Mouse (Mus musculus): Measurements from ENCODE around the gene Stra8. TPM values are rescaled to one million over a fixed set of nuclear protein-coding genes. Genes with fewer than 3 reads are reported as not detected.

Gene Stra8
- polyA plus RNA-seq, 1 experiment from 2014 or later, result not detected

DNA sequence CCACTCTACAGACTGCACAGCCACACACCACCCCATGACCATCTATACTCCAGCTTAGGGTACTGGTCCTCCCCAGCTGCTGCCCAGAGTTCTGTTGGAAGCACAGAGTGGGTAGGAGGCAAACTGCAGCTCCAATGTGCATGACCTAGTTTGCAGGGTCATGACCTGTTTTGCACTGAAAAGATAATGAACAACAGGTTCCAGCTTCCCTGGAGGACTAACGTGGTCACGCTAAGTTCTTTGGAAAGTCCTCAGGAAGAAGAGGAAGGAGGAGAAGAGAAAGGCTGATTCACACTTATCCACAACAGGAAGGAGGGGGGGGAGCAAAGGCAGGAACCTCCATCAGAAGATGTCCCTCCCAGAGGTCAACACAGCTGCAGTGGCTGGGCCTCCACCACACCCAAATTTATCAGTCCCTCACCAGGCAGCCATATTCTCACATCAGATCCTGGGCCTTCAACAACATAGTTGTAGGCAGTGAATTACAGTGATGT lies 12.8 kb upstream of the Stra8 start:
- WGBS, result 83% methylated on average over 2 of the region's 2 CpGs
- Histone ChIP-seq H3K36me3 (ENCODE audit: control insufficient read depth, insufficient read depth, low read length) (peaks cover 40% of the 10 kb centered on the region), H3K9me3 (replicated peaks; ENCODE audit: control insufficient read depth, low read length) (no peaks in the 10 kb centered on the region), H3K9ac (ENCODE audit: low read length) (no peak overlapping the region), H3K4me3 (ENCODE audit: low read depth, low read length) (no peak overlapping the region), H3K27me3 (replicated peaks; ENCODE audit: control insufficient read depth, insufficient read depth, low read length) (no peaks in the 10 kb centered on the region), H3K4me2 (ENCODE audit: low read length) (no peak overlapping the region), H3K27ac (ENCODE audit: low read depth, low read length) (no peak overlapping the region), H3K4me1 (ENCODE audit: control insufficient read depth, insufficient read depth, low read length) (peaks cover 9% of the 10 kb centered on the region)
- ATAC-seq (no peak), DNase-seq (ENCODE audit: low spot score) (no peak)

DNA sequence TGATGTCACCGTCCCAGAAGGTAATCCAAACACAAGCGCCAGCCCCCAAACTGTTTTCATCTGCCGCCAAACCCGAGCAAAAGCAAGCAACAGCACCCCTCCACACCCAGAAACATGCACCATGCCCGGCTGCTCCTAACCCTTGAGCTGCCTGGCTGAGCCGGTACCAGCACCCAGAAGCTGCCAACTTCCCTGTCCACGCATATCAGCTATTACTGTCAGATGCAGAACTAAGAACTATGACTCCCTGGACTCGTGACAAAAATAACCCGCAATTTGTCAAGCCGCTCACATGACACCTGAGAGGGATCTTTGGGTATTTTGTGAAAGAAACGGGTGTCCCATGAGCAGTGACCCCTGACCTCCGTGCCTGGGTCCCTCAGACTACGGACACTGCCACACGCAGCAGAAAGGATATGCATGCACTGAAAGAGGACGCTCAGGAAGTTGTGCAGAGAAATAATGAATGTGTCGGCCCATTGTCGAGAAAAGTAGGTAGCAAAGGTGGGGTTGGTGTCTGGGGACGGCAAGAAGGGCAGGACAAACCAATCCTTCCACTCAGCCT lies 12.2 kb upstream of the Stra8 start:
- H3K27me3 ChIP-seq (replicated peaks; ENCODE audit: control insufficient read depth, insufficient read depth, low read length), result no peaks in the 10 kb centered on the region
- H3K9ac ChIP-seq (ENCODE audit: low read length), result no peak overlapping the region
- H3K4me2 ChIP-seq (ENCODE audit: low read length), result no peak overlapping the region
- ATAC-seq (no peak), DNase-seq (ENCODE audit: low spot score) (no peak)
- 93% methylated on average over 18 of the region's 18 CpGs for WGBS
- H3K9me3 ChIP-seq (replicated peaks; ENCODE audit: control insufficient read depth, low read length), result no peaks in the 10 kb centered on the region
- H3K4me3 ChIP-seq (ENCODE audit: low read depth, low read length), result no peak overlapping the region
- H3K4me1 ChIP-seq (ENCODE audit: control insufficient read depth, insufficient read depth, low read length), result peaks cover 9% of the 10 kb centered on the region
- H3K27ac ChIP-seq (ENCODE audit: low read depth, low read length), result no peak overlapping the region
- peaks cover 34% of the 10 kb centered on the region for H3K36me3 ChIP-seq (ENCODE audit: control insufficient read depth, insufficient read depth, low read length)

DNA sequence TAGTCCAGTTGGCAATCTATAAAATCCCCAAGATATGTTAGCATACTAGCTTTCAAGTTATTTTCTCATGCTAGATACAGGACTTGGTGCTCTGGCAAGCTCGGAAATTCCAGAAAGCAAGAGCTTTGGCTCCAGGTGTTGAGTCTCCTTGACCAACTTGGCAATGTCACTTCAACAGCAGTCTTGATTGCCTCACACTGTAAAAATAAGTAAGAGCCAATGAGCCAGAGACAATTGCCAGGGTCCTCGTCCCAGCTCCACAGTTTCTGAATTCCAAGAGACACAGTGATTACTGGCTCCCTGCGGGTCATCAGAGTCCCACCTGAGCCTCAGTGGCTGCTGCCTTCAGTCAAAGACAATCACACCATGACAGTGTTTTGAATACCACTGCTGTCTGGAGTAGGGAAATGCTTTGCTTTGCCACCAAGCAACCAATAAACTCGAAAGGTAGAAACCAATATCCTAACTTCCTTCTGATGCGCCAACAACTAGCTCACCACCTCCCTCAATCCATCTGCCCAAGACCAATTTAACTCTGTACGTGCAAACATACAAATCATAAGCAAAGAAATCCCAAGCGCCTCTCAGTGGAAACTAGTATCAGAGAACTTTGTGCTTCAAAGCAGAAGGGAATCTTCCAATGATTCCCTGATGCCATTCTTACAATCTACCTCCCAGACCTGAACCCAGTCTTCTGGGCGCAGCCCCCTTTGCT lies 10.2 kb upstream of the Stra8 start:
- DNase-seq (ENCODE audit: low spot score) (no peak), ATAC-seq (no peak)
- Histone ChIP-seq H3K4me3 (ENCODE audit: low read depth, low read length) (peak overlapping the region; percentile 69), H3K9ac (ENCODE audit: low read length) (peak overlapping the region; percentile 75), H3K27ac (ENCODE audit: low read depth, low read length) (no peak overlapping the region), H3K4me1 (ENCODE audit: control insufficient read depth, insufficient read depth, low read length) (peaks cover 9% of the 10 kb centered on the region), H3K4me2 (ENCODE audit: low read length) (peak overlapping the region; percentile 72), H3K36me3 (ENCODE audit: control insufficient read depth, insufficient read depth, low read length) (peaks cover 27% of the 10 kb centered on the region), H3K9me3 (replicated peaks; ENCODE audit: control insufficient read depth, low read length) (no peaks in the 10 kb centered on the region), H3K27me3 (replicated peaks; ENCODE audit: control insufficient read depth, insufficient read depth, low read length) (no peaks in the 10 kb centered on the region)
- 48% methylated on average over 8 of the region's 8 CpGs for WGBS

DNA sequence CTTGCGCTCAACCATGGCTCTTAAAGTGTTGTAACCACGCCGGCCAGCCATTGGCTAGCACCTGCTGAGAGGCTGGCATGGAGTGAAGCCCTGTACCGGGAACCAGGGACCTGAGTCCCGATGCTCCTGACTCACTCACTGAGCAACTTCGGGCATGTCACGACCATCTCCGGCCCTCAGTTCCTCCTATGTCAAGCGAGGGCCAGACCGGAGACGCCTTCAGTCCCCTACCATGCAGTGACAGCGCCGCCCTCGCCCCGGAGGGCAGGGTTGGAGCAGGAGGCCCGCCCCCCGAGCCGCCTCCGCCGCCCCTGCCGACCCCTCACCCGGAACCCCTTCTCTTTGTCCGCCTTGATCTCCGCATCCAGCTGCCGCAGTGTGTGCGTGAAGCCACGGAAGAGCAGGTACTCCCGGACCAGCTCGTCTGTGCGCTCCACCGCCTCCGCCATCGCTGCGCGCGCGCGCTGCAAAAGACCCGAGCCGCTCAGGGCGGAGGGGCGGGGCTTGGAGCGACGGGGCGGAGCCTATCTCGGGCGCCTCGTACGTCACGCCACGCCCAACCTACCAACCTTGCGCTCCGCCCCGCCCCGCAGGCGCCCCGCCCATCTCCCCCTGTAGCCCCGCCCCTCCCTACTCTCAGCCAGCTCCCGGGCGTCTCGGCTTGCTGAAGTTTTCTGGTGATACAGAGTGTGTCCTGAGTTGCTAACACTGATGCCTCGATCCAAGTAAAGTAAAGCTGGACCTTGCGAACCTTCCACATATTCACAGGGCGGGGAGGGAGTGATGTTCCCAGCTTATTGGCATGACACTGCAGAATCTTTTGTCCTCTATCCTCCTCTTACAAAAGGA lies 9.4 kb upstream of the Stra8 start, which contains the start of gene Wdr91:
TSS of gene Wdr91 (minus strand) at position 506 of the 849 bp plus-strand sequence.
- peak; percentile 94 for ATAC-seq
- Histone ChIP-seq H3K4me2 (ENCODE audit: low read length) (peak within 1 kb of the TSS; percentile 72), H3K27ac (ENCODE audit: low read depth, low read length) (peak within 1 kb of the TSS; percentile 76), H3K36me3 (ENCODE audit: control insufficient read depth, insufficient read depth, low read length) (peaks cover 25% of the 10 kb centered on the region), H3K9ac (ENCODE audit: low read length) (peak within 1 kb of the TSS; percentile 75), H3K4me1 (ENCODE audit: control insufficient read depth, insufficient read depth, low read length) (peaks cover 9% of the 10 kb centered on the region), H3K4me3 (ENCODE audit: low read depth, low read length) (peak within 1 kb of the TSS; percentile 69), H3K27me3 (replicated peaks; ENCODE audit: control insufficient read depth, insufficient read depth, low read length) (no peaks in the 10 kb centered on the region), H3K9me3 (replicated peaks; ENCODE audit: control insufficient read depth, low read length) (no peaks in the 10 kb centered on the region)
- WGBS, result under 1% methylated on average over 63 of the region's 64 CpGs
- peak; percentile 93 for DNase-seq (ENCODE audit: low spot score)

DNA sequence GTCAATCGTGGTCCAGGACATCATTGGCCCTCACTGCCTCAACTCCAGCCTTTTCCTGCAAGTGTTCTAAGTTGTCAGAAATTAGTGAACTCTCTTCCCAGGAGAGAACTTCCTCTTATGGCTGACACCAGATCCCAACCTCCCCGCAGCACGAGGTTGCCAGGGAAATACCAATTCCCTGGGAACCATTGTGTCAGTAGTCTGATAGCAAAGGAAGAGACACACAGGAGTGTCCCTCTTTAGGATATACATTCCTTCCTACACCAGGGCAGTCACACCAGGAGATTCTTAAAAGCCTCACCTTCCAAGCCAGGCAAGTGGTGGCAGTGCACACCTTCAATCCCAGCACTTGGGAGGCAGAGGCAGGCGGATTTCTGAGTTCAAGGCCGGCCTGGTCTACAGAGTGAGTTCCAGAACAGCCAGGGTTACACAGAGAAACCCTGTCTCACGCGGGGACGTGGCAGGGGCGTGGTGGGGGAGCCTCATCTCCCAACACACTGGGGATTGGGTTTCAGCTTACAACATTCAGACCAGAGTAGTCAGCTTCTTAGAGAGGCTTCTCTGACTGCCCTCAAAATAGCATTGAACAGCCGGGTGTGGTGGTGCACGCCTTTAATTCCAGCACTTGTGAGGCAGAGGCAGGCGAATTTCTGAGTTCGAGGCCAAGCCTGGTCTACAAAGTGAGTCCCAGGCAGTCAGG lies 6.5 kb upstream of the Stra8 start:
- H3K4me2 ChIP-seq (ENCODE audit: low read length), result no peak overlapping the region
- no peak overlapping the region for H3K27ac ChIP-seq (ENCODE audit: low read depth, low read length)
- H3K4me3 ChIP-seq (ENCODE audit: low read depth, low read length), result no peak overlapping the region
- H3K27me3 ChIP-seq (replicated peaks; ENCODE audit: control insufficient read depth, insufficient read depth, low read length), result no peaks in the 10 kb centered on the region
- H3K9ac ChIP-seq (ENCODE audit: low read length), result no peak overlapping the region
- no peaks in the 10 kb centered on the region for H3K36me3 ChIP-seq (ENCODE audit: control insufficient read depth, insufficient read depth, low read length)
- no peak for DNase-seq (ENCODE audit: low spot score)
- ATAC-seq, result no peak
- WGBS, result 86% methylated on average over 13 of the region's 13 CpGs
- H3K4me1 ChIP-seq (ENCODE audit: control insufficient read depth, insufficient read depth, low read length), result peaks cover 9% of the 10 kb centered on the region
- no peaks in the 10 kb centered on the region for H3K9me3 ChIP-seq (replicated peaks; ENCODE audit: control insufficient read depth, low read length)

DNA sequence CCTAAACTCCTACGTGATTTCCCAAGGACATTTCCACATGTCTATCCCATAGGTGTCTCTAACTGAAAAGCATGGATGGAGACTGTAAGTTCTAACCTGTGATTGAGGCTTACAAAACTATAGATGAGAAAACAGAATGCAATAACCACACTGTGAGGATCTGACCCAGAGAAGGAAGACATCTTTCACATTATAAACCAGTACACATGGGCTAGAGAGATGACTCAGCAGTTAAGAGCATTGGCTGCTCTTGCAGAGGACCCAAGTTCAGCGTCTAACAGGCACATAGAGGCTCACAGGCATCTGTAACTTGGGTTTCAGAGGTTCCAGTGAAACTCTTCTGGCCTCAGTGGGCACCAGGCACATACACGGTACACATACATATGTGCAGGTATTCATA lies 5.5 kb upstream of the Stra8 start:
- peaks cover 7% of the 10 kb centered on the region for H3K4me1 ChIP-seq (ENCODE audit: control insufficient read depth, insufficient read depth, low read length)
- no peaks in the 10 kb centered on the region for H3K27me3 ChIP-seq (replicated peaks; ENCODE audit: control insufficient read depth, insufficient read depth, low read length)
- ATAC-seq (no peak), DNase-seq (ENCODE audit: low spot score) (no peak)
- no peaks in the 10 kb centered on the region for H3K9me3 ChIP-seq (replicated peaks; ENCODE audit: control insufficient read depth, low read length)
- H3K36me3 ChIP-seq (ENCODE audit: control insufficient read depth, insufficient read depth, low read length), result no peaks in the 10 kb centered on the region
- no peak overlapping the region for H3K4me2 ChIP-seq (ENCODE audit: low read length)
- H3K27ac ChIP-seq (ENCODE audit: low read depth, low read length), result no peak overlapping the region
- 85% methylated on average over 3 of the region's 3 CpGs for WGBS
- no peak overlapping the region for H3K9ac ChIP-seq (ENCODE audit: low read length)
- no peak overlapping the region for H3K4me3 ChIP-seq (ENCODE audit: low read depth, low read length)

DNA sequence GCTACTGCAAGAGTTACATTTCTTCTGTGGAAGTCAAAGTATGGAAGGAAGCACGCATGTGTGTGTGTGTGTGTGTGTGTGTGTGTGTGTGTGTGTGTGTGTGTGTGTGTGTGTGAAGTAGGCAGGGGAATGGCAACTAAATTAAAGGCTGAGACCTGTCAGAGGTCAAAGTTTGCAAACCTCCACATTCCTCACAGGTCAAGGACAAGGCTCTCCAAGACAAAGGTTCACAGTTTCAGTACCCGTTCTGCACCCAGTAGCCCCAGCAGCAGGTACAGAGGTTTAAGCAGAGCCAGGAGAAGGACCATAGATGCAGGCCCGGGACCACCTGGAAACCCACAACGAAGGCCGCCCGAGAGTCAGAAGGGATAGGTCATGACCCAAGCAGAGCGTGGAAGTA lies 817 bp upstream of the Stra8 start:
- no peaks in the 10 kb centered on the region for H3K36me3 ChIP-seq (ENCODE audit: control insufficient read depth, insufficient read depth, low read length)
- no peak overlapping the region for H3K4me3 ChIP-seq (ENCODE audit: low read depth, low read length)
- H3K9ac ChIP-seq (ENCODE audit: low read length), result no peak overlapping the region
- H3K4me1 ChIP-seq (ENCODE audit: control insufficient read depth, insufficient read depth, low read length), result no peaks in the 10 kb centered on the region
- H3K27ac ChIP-seq (ENCODE audit: low read depth, low read length), result no peak overlapping the region
- H3K27me3 ChIP-seq (replicated peaks; ENCODE audit: control insufficient read depth, insufficient read depth, low read length), result no peaks in the 10 kb centered on the region
- no peaks in the 10 kb centered on the region for H3K9me3 ChIP-seq (replicated peaks; ENCODE audit: control insufficient read depth, low read length)
- no peak overlapping the region for H3K4me2 ChIP-seq (ENCODE audit: low read length)
- DNase-seq (ENCODE audit: low spot score) (no peak), ATAC-seq (no peak)
- WGBS, result 85% methylated on average over 7 of the region's 7 CpGs

DNA sequence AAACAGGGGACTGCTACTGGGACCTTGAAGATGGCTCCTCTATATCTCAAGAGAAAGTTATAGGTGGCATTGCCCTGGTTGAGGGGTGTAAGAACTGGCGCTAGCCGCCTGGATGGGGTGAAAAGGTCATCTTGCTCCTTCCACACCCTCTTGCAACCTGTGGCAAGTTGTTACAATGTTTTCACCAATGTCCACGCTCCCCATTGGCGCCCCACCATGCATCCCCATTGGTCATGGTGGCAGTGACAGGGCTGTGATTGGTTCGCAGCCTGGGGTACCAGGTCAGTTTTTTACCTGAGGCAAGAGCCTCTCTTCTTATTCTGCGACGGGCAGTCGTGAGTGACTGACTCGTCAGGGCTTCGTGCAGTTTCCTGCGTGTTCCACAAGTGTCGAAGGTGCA lies 668 bp downstream of the Stra8 start:
- WGBS, result 93% methylated on average over 12 of the region's 12 CpGs
- Histone ChIP-seq H3K27ac (ENCODE audit: low read depth, low read length) (no peak overlapping the region), H3K9me3 (replicated peaks; ENCODE audit: control insufficient read depth, low read length) (no peaks in the 10 kb centered on the region), H3K4me2 (ENCODE audit: low read length) (no peak overlapping the region), H3K27me3 (replicated peaks; ENCODE audit: control insufficient read depth, insufficient read depth, low read length) (no peaks in the 10 kb centered on the region), H3K36me3 (ENCODE audit: control insufficient read depth, insufficient read depth, low read length) (no peaks in the 10 kb centered on the region), H3K9ac (ENCODE audit: low read length) (no peak overlapping the region), H3K4me3 (ENCODE audit: low read depth, low read length) (no peak overlapping the region), H3K4me1 (ENCODE audit: control insufficient read depth, insufficient read depth, low read length) (no peaks in the 10 kb centered on the region)
- no peak for DNase-seq (ENCODE audit: low spot score)
- ATAC-seq, result no peak

Data from forebrain, embryonic 14.5 days (tissue).